Mouse (Mus musculus): ENCODE measurements around the gene Nav2. TPM values are rescaled to one million over a fixed set of nuclear protein-coding genes. Genes with fewer than 3 reads are reported as not detected.

Gene Nav2
- polyA plus RNA-seq, 1 experiment from 2014 or later, result 23.0 TPM

GRCm38 (mm10) chr7:49251308-49251638 lies 342.8 kb downstream of the Nav2 start:
- no peaks in the 10 kb centered on the region for H3K36me3 ChIP-seq
- no peak overlapping the region for H3K4me2 ChIP-seq (replicated peaks)
- H3K9ac ChIP-seq (replicated peaks), result no peak overlapping the region
- ATAC-seq (ENCODE audit: low FRiP score, low read depth), result no peak
- 74% methylated on average over 10 of the region's 10 CpGs for WGBS
- no peak overlapping the region for H3K4me3 ChIP-seq
- H3K4me1 ChIP-seq, result peaks cover 16% of the 10 kb centered on the region
- no peaks in the 10 kb centered on the region for H3K9me3 ChIP-seq
- H3K27ac ChIP-seq (replicated peaks), result no peak overlapping the region
- H3K27me3 ChIP-seq, result peaks cover 46% of the 10 kb centered on the region

- WGBS, result 91% methylated on average over 7 of the region's 7 CpGs
Measured at GRCm38 (mm10) chr7:49252444-49252843, 343.9 kb downstream of the Nav2 start.

GRCm38 (mm10) chr7:49252902-49253301 lies 344.4 kb downstream of the Nav2 start:
- Histone ChIP-seq H3K4me3 (no peak overlapping the region), H3K9me3 (no peaks in the 10 kb centered on the region), H3K4me2 (replicated peaks) (no peak overlapping the region), H3K9ac (replicated peaks) (no peak overlapping the region), H3K4me1 (peaks cover 11% of the 10 kb centered on the region; the same call in 1 of the 2 replicates), H3K27ac (replicated peaks) (no peak overlapping the region), H3K36me3 (no peaks in the 10 kb centered on the region), H3K27me3 (peaks cover 29% of the 10 kb centered on the region)
- no peak for ATAC-seq (ENCODE audit: low FRiP score, low read depth)
- WGBS, result 68% methylated on average over 6 of the region's 6 CpGs

More at GRCm38 (mm10) chr7:49252444-49252843, 343.9 kb downstream of the Nav2 start:
- no peaks in the 10 kb centered on the region for H3K9me3 ChIP-seq
- H3K9ac ChIP-seq (replicated peaks), result no peak overlapping the region
- no peaks in the 10 kb centered on the region for H3K36me3 ChIP-seq
- no peak overlapping the region for H3K27ac ChIP-seq (replicated peaks)
- no peak overlapping the region for H3K4me2 ChIP-seq (replicated peaks)
- peaks cover 9% of the 10 kb centered on the region; the same call in 1 of the 2 replicates for H3K4me1 ChIP-seq
- peaks cover 34% of the 10 kb centered on the region for H3K27me3 ChIP-seq
- ATAC-seq (ENCODE audit: low FRiP score, low read depth), result no peak
- no peak overlapping the region for H3K4me3 ChIP-seq

- H3K36me3 ChIP-seq, result no peaks in the 10 kb centered on the region
- peaks cover 8% of the 10 kb centered on the region for H3K27me3 ChIP-seq
- 91% methylated on average over 5 of the region's 5 CpGs for WGBS
- no peak overlapping the region for H3K9ac ChIP-seq (replicated peaks)
- ATAC-seq (ENCODE audit: low FRiP score, low read depth), result no peak
- no peak overlapping the region for H3K27ac ChIP-seq (replicated peaks)
- peaks cover 11% of the 10 kb centered on the region; the same call in 1 of the 2 replicates for H3K4me1 ChIP-seq
- H3K4me2 ChIP-seq (replicated peaks), result no peak overlapping the region
- H3K9me3 ChIP-seq, result no peaks in the 10 kb centered on the region
- H3K4me3 ChIP-seq, result no peak overlapping the region
Measured at GRCm38 (mm10) chr7:49255053-49255452, 346.5 kb downstream of the Nav2 start.

GRCm38 (mm10) chr7:49257234-49257906 lies 348.9 kb downstream of the Nav2 start:
- 84% methylated on average over 13 of the region's 13 CpGs for WGBS
- Histone ChIP-seq H3K4me2 (replicated peaks) (no peak overlapping the region), H3K9ac (replicated peaks) (no peak overlapping the region; the same call in 1 of the 2 replicates), H3K36me3 (no peaks in the 10 kb centered on the region), H3K4me1 (peaks cover 13% of the 10 kb centered on the region; the same call in 1 of the 2 replicates), H3K27me3 (no peaks in the 10 kb centered on the region), H3K27ac (replicated peaks) (no peak overlapping the region), H3K4me3 (no peak overlapping the region), H3K9me3 (no peaks in the 10 kb centered on the region)
- peak; percentile 50; the same call in 1 of the 2 replicates for ATAC-seq (ENCODE audit: low FRiP score, low read depth)

- no peaks in the 10 kb centered on the region for H3K9me3 ChIP-seq
- no peak for ATAC-seq (ENCODE audit: low FRiP score, low read depth)
- no peaks in the 10 kb centered on the region for H3K36me3 ChIP-seq
- H3K4me1 ChIP-seq, result peaks cover 13% of the 10 kb centered on the region; the same call in 1 of the 2 replicates
- no peak overlapping the region for H3K4me2 ChIP-seq (replicated peaks)
- H3K4me3 ChIP-seq, result no peak overlapping the region
- no peaks in the 10 kb centered on the region for H3K27me3 ChIP-seq
- WGBS, result 88% methylated on average over 6 of the region's 6 CpGs
- H3K27ac ChIP-seq (replicated peaks), result no peak overlapping the region
- no peak overlapping the region for H3K9ac ChIP-seq (replicated peaks)
Measured at GRCm38 (mm10) chr7:49258088-49258487, 349.6 kb downstream of the Nav2 start.

GRCm38 (mm10) chr7:49261941-49262511 lies 353.5 kb downstream of the Nav2 start:
- no peaks in the 10 kb centered on the region for H3K9me3 ChIP-seq
- no peak overlapping the region for H3K4me2 ChIP-seq (replicated peaks)
- no peaks in the 10 kb centered on the region for H3K36me3 ChIP-seq
- no peak overlapping the region for H3K9ac ChIP-seq (replicated peaks)
- WGBS, result 78% methylated on average over 13 of the region's 13 CpGs
- H3K4me1 ChIP-seq, result peaks cover 12% of the 10 kb centered on the region; the same call in 1 of the 2 replicates
- H3K27me3 ChIP-seq, result no peaks in the 10 kb centered on the region
- 0 out of 2 replicates have a peak, but pooled peaks have one; percentile 7 for ATAC-seq (ENCODE audit: low FRiP score, low read depth)
- no peak overlapping the region for H3K27ac ChIP-seq (replicated peaks)
- no peak overlapping the region for H3K4me3 ChIP-seq

GRCm38 (mm10) chr7:49266422-49266821 lies 357.9 kb downstream of the Nav2 start:
- H3K9ac ChIP-seq (replicated peaks), result no peak overlapping the region

GRCm38 (mm10) chr7:49267621-49268325 lies 359.3 kb downstream of the Nav2 start:
- peaks cover 3% of the 10 kb centered on the region; the same call in 1 of the 2 replicates for H3K4me1 ChIP-seq
- no peak overlapping the region for H3K4me2 ChIP-seq (replicated peaks)
- H3K36me3 ChIP-seq, result no peaks in the 10 kb centered on the region
- H3K9me3 ChIP-seq, result no peaks in the 10 kb centered on the region
- no peak for ATAC-seq (ENCODE audit: low FRiP score, low read depth)
- H3K27ac ChIP-seq (replicated peaks), result no peak overlapping the region
- 88% methylated on average over 12 of the region's 12 CpGs for WGBS
- no peaks in the 10 kb centered on the region for H3K27me3 ChIP-seq
- H3K9ac ChIP-seq (replicated peaks), result no peak overlapping the region
- H3K4me3 ChIP-seq, result no peak overlapping the region

More at GRCm38 (mm10) chr7:49266422-49266821, 357.9 kb downstream of the Nav2 start:
- Histone ChIP-seq H3K27ac (replicated peaks) (no peak overlapping the region), H3K27me3 (no peaks in the 10 kb centered on the region), H3K36me3 (no peaks in the 10 kb centered on the region), H3K4me3 (no peak overlapping the region), H3K4me1 (no peaks in the 10 kb centered on the region), H3K4me2 (replicated peaks) (no peak overlapping the region), H3K9me3 (no peaks in the 10 kb centered on the region)
- ATAC-seq (ENCODE audit: low FRiP score, low read depth), result no peak
- WGBS, result 90% methylated on average over 6 of the region's 6 CpGs

- ATAC-seq (ENCODE audit: low FRiP score, low read depth), result no peak
- H3K9me3 ChIP-seq, result no peaks in the 10 kb centered on the region
- no peak overlapping the region for H3K27ac ChIP-seq (replicated peaks)
- no peaks in the 10 kb centered on the region for H3K36me3 ChIP-seq
- no peak overlapping the region for H3K9ac ChIP-seq (replicated peaks)
- no peak overlapping the region for H3K4me2 ChIP-seq (replicated peaks)
- WGBS, result 90% methylated on average over 9 of the region's 9 CpGs
- no peak overlapping the region for H3K4me3 ChIP-seq
- peaks cover 7% of the 10 kb centered on the region; the same call in 1 of the 2 replicates for H3K4me1 ChIP-seq
- 0 out of 2 replicates have a peak, but pooled peaks cover 4% of the 10 kb centered on the region for H3K27me3 ChIP-seq
Measured at GRCm38 (mm10) chr7:49268401-49268921, 359.9 kb downstream of the Nav2 start.

GRCm38 (mm10) chr7:49270855-49271254 lies 362.3 kb downstream of the Nav2 start:
- Histone ChIP-seq H3K4me1 (peaks cover 7% of the 10 kb centered on the region; the same call in 1 of the 2 replicates), H3K9ac (replicated peaks) (no peak overlapping the region), H3K27ac (replicated peaks) (no peak overlapping the region), H3K9me3 (no peaks in the 10 kb centered on the region), H3K36me3 (no peaks in the 10 kb centered on the region), H3K4me2 (replicated peaks) (no peak overlapping the region), H3K27me3 (0 out of 2 replicates have a peak, but pooled peaks cover 6% of the 10 kb centered on the region), H3K4me3 (no peak overlapping the region)
- 86% methylated on average over 11 of the region's 11 CpGs for WGBS
- ATAC-seq (ENCODE audit: low FRiP score, low read depth), result no peak

Measured in midbrain, embryonic 12.5 days (tissue).